Mouse (Mus musculus) right cerebral cortex, postnatal 4 days (tissue): ENCODE data around the gene Sphkap.

ENCODE experiments used
- DNase-seq: peaks from one replicate; pipeline ENCODE4 v3.0.0-alpha.2; 2022

Gene Sphkap

DNA sequence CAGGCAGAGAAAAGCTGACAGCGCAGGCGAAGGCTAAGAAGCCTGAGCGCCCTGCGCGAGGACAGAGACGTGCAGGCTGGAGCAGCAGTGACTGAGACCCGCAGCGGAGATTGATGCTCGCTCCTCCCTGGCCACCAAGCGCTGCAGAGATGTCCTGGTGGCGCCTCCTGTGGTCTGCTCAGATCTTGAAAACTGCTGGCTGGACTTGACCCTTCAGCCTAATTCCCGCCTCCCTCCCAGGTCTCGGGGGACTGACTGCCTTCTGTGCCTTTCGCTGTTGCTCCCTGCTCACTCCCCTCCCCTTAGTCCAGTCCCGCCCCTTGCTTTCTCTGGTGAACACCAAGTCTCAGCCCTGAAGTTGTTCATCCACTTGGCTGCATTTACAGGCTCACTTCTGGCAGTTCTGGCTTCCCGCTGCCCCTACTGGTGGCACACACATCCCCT is at the start of gene Sphkap:
Gene Sphkap (minus strand): TSS at position 180 of the 444 bp plus-strand sequence.
- DNase-seq = peak; percentile 52

DNA sequence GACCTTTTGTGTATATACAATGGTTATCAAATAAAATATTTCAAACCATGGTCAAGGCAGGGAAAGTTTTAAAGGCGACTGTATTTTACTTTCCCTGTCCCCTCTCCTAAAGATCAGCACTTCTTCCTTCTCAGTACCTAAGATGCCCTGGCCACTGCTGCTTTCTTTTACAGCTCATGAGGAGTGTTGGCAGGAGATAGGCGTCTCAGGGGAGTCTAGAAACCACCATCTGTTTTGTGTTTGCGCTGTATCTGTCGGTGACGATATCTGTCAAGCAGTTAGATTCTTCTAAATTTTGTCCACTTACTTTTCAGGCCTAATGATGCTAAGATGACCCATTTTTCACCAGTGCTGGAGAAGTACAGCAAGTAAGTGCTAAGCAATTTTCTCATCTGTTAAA is 43.3 kb upstream of the Sphkap start:
- no peak for DNase-seq

DNA sequence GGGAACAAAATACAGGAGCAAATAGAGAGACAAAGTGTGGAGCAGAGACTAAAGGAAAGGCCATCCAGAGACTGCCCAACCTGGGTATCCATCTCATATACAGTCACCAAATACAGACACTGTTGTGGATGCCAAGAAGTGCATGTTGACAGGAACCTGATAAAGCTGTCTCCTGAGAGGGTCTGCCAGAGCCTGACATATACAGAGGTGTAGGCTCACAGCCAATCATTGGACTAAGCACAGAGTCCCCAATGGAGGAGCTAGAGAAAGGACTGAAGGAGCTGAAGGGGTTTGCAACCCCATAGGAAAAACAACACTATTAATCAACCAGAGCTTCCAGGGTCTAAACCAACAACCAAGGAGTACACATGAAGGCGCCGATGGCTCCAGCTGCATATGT is 32.4 kb upstream of the Sphkap start:
- no peak for DNase-seq

DNA sequence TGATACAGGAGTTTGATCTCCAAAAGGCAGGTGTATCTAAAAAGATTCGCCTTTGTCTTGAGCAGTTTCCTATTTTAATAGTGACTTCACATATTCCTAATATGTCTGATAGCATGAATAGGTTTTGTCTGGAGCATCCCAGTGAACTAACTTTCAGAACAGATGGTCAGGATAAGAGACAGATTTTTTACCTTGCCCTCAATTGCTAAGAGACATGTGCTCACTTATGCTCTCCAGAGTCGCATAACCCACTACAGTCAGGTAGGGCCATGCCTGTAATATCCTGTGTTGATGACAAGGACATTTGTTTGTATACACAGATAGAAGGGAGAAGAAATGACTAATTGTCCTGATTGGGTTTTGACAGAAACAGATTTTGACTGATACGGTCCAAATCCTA is 25.9 kb upstream of the Sphkap start:
- no peak for DNase-seq

DNA sequence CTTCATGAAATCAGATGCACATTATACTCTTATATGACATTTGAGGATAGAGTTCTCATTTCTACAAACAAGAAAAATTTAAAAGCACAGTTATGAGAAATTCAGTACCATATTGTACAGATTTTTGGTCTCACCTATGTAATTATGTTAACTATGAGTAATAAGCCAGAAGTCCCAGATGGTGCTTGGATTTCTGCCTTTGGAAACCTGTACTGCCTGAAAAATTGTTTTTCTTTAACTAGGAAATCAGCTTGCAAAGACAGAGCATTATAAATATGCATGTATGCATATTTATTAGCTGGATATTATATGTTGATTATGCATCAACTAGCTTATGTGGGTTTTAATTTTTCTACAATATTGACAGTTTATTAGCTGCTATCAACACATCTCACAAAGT is 21.9 kb upstream of the Sphkap start:
- no peak for DNase-seq

DNA sequence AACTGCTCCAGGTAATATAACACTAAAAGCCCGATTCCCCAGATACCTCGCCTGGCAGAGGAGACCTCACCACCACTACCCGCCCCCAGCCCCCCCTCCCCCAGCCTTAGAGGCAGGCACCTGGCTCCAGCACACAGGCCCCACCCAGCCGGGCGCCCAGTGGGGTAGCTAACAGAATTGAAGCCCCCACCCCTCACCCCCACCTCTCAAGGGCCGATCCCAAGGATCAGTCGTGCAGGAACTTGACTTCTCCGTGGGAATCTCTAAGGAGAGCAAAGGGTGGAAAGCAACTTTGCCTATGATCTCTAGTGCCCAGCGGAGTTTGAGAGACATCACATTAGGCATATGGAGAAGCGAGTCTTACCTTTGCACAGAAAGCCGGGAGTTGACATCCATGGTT is 384 bp downstream of the Sphkap start:
- DNase-seq = peak; percentile 8

DNA sequence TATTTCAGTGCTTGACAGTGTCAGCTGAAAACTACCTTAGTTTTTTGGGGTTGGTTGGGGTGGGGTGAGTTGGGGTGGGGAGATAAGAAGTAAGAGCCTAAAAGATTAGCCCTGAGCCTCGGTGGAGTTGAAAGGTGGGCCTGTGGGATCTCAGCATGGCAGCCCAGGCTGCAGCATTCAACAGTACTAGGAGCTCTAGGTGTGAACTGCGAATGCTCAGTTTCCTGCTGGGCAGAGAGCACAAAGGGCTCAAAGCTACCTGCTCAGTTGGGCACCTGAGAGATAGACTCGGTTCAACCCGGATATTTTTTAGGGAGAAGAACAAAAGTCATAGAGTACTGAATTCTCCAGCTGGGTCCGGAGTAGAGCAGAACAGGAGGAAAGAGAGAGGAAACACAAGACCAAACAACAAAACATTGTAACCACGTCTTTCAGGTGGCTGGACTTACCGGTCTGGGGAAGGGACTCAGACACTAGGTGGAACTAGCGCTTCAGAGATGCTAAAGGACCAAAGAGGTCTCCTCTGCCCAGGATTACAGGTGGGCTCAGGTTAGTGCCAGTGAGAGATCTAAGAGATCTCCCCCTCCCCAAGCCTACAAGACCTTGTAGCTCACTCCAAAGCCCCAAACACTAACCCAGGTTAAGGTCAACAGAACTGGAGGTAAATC is 984 bp downstream of the Sphkap start:
- no peak for DNase-seq

DNA sequence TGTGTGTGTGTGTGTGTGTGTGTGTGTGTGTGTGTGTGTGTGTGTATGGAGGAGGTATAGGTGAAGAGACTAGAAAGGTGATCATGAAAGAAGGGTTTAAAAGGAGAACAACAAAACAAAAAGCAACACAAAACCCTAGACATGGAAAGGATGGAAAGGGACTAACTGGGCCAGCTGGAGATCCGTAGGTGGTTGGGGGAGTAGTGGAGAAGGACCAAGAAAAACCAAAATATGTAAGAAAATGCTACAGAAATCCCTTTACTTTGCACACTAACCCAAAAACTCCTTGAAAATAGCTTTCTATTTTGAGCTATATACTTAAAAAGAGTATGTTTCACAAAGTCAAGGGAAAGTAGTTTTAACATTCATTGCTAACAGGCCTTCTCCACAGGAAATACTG is 6.9 kb downstream of the Sphkap start:
- DNase-seq = no peak

DNA sequence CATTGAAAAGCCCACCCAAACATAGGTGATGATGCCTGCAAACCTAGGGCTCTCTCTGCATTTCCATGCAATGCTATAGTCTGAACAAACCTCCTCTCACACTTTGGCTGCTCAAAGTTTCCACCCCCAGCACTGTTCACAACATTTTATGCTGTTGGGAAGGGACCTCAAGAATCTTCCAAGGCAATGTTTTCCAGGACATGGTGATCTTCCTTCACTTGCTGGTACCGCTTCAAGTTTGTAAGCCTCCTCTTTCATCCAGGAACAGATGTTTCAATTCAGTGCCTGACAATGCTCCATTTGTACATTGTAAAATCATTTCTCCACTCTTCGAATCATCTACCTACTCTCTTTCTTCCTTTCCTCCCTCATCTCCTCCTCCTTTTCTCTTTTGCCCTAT is 11.7 kb downstream of the Sphkap start:
- no peak for DNase-seq

DNA sequence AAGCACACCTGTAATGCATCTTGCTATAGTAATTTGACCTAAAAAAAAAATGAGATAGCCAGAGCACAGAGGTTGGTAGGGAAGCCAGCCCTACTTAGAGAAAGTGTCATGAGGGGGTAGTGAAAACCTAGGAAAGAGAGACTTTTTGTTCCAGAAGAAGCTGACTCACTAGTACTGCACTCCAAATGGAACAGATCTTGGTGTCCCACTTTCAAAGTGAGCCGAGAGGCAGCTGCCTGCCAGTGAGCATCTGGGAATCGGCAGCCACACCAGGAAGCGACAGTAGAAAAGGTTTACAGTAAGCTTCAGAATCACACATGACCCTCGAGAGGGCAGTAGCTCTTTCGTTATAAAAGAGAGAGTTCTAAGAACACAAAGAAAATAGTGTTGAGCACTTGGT is 12.4 kb downstream of the Sphkap start:
- DNase-seq = no peak

DNA sequence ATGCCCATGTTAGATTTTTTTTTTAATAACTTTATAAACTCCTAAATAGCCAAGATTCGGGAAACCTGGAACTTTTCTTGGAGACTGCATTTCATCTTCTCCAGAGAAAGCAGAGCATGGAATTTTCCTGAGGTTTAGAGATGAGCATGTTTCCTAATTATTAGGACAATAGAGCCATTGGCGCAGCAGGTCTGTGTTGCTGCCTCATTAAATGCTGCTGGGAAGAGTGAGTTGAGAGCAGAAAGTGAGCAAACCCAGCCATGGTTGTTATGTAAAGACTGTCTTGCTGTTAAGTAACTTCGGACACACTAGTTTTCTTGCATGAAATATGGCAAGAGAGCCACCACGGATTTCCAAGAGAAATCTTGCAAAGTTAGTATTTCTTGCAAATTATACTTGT is 18.6 kb downstream of the Sphkap start:
- DNase-seq = no peak

DNA sequence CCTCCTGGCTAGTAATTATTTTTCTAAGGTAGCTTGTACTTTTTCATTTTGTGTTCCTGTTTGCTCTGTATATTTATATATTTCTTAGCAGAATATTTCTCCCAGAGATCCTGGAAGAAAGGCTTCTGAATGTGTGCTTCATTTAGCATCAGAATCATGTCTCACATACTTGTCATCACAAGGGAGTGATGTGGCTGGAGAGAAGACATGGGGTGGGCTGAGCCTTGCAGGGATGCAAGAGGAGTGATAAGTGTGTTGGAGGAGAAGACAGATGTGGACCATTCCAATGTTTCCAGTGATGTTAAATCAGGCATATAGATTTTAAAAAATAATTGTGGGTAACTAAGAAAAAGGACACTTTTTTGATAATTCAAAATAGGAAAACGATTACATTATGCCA is 30.6 kb downstream of the Sphkap start:
- DNase-seq = no peak

DNA sequence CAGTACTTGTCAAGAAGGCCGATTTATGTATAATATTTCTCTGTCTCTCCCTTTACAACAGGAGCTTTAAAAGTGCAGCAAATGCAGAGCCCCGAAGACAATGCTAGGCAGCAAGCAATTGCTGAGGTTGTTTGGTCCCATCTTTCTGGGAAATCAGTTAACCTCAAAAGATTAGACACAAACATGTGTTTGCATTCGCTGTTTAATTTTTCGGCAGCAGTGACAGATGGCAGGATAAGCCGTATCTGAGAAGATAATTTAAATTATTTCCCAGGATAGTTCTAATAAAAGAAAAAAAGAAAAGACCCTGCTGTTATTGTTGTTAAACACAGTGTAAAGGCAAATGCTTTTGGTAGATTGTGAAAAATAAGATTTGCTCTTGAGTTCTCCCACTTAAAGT is 41.5 kb downstream of the Sphkap start:
- DNase-seq = no peak

DNA sequence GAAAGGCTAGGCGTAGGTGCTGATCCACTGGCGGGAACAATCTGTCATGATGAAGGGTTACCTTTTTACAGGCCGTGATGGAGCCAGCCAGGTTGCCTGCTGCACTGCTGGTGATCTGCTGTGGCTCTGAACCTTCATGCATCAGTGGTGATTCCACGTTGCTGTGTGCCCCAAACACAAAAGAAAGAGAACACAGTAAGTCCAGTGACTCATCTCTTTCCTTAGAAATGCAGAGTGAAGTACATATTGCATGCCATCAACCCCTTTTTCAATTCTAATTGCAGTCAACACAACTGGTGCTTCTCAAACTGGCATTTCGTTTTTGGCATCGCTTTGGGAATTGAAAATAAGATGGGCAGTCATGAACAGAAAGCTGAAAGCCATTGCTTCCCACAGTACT is 45.8 kb downstream of the Sphkap start:
- DNase-seq = no peak

DNA sequence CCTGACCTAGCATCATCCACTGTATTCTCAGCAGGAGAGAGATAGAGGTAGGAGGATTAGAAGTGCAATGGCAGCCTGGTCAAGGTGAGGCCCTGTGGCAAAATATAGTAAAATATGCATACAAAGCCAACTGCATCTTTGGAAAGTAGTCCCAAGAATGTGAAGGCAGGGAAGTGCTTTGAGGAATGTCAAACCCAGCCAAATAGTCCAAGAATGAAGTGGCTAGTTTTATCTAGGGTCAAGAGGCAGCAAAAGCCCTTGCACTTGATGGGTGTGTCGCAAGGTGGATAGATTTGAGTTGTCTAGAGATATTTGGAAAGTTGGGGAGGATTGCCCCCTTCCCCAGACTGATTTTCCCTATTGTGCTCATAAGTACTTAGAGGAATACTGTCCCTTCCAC is 61.5 kb downstream of the Sphkap start:
- DNase-seq = no peak

DNA sequence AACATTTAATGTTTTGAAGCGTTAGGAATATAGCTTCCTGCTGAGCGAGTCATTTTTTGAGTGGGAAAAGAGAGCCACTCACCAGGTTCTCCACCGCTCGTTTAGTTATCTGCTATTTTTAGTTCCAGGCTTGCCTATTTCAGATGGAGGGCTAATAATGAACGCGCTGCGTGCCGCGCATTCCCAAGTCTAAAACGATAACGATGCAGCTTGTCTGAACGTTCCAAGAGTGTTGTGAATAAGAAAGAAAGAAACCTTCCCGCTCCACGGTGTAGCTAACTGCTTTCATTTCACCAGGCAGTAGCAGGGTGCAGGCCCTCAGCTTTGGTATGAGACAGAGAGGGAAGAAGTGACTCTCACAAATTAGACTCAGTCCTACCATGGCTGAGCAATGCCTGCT is 62.4 kb downstream of the Sphkap start:
- peak; percentile 5 for DNase-seq

DNA sequence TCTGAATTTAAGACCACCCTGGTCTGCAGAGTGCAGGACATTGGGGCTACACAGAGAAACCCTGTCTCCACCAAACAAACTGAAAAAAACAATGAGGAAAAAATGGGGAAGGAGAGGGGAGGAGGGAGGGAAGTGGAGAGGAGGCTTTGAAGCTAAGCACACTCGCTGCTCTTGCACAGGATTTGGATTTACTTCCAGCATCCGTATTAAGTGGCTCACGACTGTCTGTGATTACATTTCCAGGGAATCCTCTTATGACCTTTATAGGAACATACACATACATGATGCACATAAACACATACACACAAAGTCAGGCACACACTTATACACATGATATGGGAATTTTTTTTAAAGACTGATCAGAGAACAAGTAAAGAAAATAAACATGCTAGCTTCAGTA is 62.9 kb downstream of the Sphkap start:
- DNase-seq = no peak

DNA sequence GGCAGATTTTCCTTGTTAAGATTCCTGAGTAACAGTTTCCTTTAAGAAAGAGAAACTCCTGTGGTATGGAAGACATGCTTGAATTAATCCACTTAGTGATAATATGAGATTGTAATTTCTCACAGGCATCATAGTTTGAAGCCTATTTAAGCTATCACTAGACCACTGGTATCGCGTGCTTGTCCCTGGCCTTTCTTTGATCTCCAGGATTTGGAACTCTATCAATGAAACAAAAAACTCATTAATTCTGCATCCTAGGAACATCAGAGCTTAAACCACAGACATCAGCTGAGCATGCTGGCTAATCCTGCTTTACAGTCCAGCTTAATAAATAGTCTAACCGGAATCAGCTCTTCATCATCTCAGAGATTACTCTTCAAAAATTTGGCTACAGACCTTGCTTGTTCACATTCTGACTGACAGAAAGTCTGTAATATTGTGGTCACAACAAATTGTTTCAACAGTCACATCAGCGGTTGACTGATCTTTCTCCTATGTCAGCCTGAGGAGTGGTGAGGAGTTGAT is 65.2 kb downstream of the Sphkap start:
- no peak for DNase-seq

DNA sequence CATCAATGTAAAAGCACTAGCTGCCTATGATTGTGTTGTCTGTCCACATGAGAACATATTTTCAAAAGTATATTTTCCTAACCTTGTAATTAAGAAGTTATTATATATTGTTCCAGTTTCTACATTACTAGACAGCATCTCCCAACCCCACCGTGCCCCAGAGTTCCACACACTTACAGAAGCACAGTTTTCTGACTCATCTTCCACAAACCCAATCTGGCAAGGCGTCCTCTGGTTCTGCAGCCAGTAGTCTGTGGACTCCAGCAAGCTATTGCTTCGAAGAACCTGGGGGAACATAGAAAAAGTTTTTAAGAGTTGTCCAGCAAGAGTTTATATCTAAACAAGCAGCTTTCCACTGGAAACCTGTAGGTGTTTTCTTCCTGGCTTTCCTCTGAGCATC is 68.6 kb downstream of the Sphkap start:
- DNase-seq = no peak

DNA sequence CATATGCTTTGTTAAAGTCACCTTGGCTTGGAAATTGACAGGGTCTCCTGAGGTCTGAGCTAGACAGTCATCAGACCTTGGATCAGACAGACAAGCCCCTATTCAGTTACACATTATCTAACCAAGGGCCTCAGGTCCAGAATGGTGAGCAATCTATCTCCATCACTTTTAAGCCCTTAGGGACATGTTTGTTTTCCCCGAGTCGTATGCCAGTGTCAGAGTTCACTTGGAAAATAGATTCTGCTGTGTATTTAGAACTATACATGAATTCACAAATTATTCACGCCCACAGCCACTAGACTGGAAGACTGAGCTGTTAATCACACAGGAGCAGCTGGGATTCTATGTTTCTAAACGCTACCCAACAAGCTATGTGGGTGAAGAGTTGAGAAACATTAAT is 91.1 kb downstream of the Sphkap start:
- no peak for DNase-seq

DNA sequence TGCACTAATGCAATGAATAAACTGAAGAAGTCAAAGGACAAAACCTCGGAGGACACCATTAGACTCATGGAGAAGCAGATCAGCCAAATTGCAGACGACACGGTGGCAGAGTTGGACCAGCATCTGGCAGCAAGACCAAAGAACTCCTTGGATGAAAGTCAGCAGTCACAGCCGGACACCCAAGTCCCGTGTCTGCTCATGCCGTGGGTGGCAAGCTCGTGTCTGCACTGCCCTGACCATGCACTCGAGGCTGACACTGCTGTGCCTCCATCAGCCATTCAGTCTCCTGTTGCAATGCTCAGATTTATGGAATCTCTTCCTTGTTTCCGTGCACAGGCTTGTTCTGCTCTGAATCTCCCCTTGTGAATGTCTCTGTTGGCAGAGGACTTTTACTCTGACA is 92.9 kb downstream of the Sphkap start:
- no peak for DNase-seq

DNA sequence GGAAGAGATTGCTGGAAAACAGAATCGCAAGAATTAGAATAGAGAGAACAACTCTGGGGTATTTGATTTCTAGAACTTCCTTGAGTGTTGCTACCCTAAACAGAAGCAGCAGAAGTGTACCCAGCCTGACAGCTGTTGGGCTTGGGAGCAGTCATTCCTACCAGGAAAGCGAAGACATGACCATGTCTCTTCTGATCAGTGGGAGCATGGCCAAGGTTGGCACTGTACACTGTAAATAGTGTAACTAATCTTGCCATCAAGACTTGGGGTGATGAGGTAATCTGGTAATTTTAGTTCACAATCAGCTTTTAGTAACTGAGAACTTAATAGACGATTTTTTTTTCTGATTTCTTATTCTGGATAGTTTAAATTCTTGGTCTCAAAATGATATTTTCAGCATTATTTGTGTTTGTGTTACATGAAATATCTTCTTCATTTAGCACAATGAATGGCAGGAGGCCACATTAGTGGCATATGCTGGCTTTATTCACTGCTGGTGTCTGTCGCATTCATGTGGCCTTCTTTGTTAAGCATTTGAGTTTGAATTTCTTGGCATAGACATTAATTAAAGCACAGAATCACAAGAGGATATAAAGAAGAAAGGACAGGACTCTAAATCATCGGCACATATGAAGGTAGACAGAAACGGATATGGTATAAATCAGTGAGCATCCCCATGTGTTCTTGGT is 96.2 kb downstream of the Sphkap start:
- DNase-seq = no peak

DNA sequence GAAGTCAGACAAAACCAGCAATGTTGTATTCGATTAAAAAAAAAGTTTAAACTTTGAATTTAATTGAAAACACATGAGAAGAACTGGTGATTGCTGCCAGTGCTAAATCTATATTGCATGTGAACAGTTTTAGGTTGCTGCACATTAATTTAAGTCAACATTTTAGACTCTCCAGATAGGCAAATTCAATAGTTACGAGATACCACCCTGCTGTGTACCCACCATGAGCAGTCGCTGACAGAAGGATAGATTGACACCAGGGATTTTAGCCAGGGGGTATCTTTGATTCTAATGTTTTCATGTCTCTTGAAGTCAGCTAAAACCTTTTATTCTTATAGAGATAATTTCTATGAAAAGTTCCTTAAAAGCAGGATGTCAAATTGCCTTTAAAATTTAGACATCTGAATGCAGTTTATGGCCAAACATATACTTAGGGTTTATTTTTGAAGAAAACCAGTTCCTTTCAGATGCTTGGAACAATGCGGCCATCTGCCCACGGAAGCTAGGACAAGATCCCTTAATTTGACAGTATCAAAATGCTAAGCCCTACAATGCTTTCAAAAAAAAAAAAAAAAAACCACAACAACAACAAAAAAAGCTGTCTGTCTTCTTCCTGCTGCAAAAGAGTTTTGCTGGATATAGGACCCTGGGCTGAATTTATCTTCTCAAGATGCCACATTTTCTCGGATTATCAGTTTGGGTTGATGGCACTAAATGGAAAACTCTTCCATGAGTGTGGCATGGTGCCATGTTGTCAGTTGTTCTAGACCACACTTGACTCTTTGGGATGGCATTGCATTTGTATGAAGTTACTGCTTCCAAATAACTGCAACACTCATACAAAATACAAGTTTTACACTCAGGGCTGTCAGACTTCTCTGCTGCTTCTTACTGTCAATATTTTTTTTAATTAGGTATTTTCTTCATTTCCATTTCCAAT is 110.6 kb downstream of the Sphkap start:
- peak; percentile 23 for DNase-seq

DNA sequence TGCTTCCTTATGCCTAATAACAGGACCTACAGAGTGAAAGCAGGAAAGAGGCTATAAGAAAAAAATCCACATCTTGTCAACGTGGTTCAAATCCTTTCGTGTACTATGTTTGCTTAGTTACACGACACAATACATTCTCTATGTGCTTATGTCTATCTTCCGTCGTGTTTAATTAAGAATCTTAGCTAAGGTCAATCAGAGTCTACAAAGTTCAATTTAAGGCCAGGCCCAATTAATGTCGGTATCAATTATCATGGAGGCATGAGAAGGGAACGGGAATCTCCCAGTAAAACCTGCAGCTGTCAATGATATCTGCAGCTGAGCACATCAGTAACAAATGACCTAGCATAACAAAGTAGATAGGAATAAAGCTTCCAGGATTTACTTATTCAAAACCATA is 122.1 kb downstream of the Sphkap start:
- DNase-seq = no peak
